Mouse (Mus musculus) cortical plate, adult 2 months (tissue): ENCODE measurements around the gene Rnaseh2a. TPM values are rescaled to one million over a fixed set of nuclear protein-coding genes. Genes with fewer than 3 reads are reported as not detected.
A peak's percentile ranks its signal among the peaks of the same experiment; 100 is the strongest.

Experiments used
- H3K27ac ChIP-seq: fragments of 200-500 bp; 2 replicates; pipeline ENCODE4 v1.5.1; 2012; ENCODE audit warnings: low read length, control low read depth, inconsistent platforms; ENCODE audit not compliant: insufficient read depth
- H3K4me1 ChIP-seq: fragments of 200-500 bp; 2 replicates; pipeline ENCODE4 v1.6.1; 2011; ENCODE audit warnings: low read length; ENCODE audit not compliant: control insufficient read depth, insufficient read depth
- H3K4me3 ChIP-seq: fragments of 200-500 bp; 2 replicates; pipeline ENCODE4 v1.5.1; 2011; ENCODE audit warnings: mild to moderate bottlenecking, low read length, control low read depth; ENCODE audit not compliant: insufficient read depth
- CTCF ChIP-seq: fragments of 200-500 bp; IDR thresholded peaks from 2 replicates; pipeline ENCODE4 v1.5.1; 2011; ENCODE audit warnings: mild to moderate bottlenecking, control low read depth, low read length; ENCODE audit not compliant: insufficient read depth; ENCODE audit errors: extremely low read depth
- POLR2A ChIP-seq: fragments of 200-500 bp; IDR thresholded peaks from 2 replicates; pipeline ENCODE4 v1.6.1; 2011; ENCODE audit warnings: mild to moderate bottlenecking, low read length, control low read depth; ENCODE audit not compliant: insufficient read depth; ENCODE audit errors: extremely low read depth
- polyA plus RNA-seq: library from polyadenylated mRNA; depleted of rRNA; stranded (reverse); fragments of >200 nt; gene quantifications from 2 replicates; pipeline ENCODE4 v1.2.3, GENCODE M21; 2012

Gene Rnaseh2a
- polyA plus RNA-seq, 1 experiment = 37.7 TPM

DNA sequence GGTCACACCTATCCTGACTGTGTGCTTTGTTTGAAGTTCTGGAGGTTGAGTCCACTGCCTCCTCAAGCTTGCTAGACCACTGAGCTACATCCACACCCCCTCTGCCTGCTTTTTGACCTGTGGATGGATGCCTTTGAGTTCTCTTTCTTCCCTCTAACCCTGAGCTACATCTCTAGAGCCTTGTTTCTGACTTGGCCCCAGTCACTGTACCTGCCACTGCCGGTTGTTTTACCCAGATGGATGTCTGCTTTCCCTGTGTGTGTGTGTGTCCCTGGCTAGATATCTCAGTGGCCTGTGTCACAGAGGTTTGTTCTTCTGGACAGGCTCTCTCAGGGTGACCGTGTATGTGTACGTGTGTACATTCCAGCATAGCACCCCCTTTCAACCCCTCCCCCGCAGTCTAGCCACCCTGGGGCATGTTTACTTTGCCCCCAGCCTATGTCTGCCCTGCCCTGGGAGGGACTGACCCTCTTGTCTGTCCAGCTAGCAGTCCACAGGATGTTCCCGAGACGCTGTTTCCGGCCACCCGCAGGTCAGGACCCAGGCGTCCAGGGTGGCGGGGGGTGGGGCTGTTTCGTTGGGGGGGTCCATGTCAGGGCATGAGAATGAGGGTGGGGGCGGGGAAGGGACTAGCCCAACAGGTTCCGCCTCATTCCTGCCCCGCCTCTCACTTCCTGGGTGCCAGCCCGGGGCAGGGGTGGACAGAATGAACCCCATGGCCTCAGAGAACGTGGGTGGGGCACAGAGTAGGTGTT is 14.9 kb upstream of the Rnaseh2a start:
- Histone ChIP-seq H3K27ac (peak overlapping the region; percentile 94), H3K4me1 (peaks cover 7% of the 10 kb centered on the region; the same call in 1 of the 2 replicates), H3K4me3 (peak overlapping the region; percentile 55; the same call in 1 of the 2 replicates)
- no peak for TF ChIP-seq CTCF
- no peak for TF ChIP-seq POLR2A

DNA sequence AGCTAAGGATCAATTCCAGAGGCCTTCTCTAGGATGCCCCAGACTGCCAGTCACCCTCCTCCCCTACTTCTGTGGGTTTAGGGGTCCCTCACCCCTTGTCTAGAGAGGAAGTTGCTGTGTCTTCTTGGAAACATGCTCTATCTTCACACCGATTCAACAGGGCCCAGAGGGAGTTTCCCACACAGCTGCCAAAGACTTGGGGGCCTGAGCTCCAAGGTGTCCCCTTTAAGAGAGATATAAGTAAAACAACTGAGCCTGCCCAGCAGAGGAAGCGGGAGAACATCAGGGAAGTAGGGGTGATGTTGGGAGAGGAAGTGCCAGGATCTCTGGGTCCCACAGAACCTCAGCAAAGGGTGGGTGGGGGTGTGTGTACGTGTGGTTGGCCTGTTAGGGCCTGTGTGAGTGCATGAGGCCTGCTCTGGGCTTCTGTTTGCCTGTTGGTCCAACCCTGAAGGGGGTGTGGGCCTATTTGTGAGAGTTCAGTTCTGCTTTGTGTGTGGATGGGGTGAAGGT is 13.0 kb upstream of the Rnaseh2a start:
- H3K4me1 ChIP-seq = peaks cover 7% of the 10 kb centered on the region; the same call in 1 of the 2 replicates
- H3K27ac ChIP-seq = no peak overlapping the region
- TF ChIP-seq CTCF = no peak
- H3K4me3 ChIP-seq = no peak overlapping the region

DNA sequence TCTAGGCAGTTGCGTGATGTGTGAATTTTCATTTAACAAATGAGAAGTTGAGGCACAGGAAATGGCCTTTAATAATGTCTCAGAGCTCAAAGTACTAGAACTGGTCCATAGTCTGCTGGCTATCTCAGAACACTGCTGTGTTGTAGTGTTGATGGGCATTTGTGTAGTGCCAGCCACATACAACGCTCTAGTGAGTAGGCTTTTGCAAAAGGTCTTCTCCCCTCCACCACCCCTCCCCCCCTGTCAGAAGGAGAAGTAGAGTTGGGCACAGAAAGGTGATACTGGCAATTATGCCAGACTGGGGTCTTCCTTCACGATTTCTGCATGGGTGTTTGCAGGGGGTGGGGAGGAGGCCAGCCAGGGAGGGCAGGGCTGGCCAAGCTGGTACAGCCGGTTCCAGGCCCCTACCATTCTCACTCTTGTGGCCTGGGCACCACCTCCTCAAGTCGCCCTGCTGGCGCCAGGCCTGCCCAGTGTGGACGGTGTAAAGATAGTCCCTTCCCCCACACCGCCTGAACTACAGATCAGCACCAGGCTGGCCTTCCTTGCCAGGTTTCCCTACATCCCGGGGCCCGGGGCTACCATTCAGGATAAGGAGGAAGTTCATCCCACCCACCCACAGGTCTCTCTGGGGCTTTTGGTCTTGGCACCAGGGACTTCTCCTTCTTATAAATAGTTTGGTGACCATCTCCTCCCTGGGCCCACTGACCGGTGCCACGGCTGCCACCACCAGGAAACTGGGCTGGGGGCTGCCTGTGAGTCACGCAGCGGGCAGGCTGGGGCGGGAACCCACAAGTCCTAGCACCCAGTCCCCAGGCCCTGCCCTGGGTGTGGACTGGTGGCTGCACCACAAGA is 12.3 kb upstream of the Rnaseh2a start:
- Histone ChIP-seq H3K4me3 (no peak overlapping the region), H3K27ac (no peak overlapping the region), H3K4me1 (peaks cover 7% of the 10 kb centered on the region; the same call in 1 of the 2 replicates)
- TF ChIP-seq CTCF = no peak
- TF ChIP-seq POLR2A = no peak

DNA sequence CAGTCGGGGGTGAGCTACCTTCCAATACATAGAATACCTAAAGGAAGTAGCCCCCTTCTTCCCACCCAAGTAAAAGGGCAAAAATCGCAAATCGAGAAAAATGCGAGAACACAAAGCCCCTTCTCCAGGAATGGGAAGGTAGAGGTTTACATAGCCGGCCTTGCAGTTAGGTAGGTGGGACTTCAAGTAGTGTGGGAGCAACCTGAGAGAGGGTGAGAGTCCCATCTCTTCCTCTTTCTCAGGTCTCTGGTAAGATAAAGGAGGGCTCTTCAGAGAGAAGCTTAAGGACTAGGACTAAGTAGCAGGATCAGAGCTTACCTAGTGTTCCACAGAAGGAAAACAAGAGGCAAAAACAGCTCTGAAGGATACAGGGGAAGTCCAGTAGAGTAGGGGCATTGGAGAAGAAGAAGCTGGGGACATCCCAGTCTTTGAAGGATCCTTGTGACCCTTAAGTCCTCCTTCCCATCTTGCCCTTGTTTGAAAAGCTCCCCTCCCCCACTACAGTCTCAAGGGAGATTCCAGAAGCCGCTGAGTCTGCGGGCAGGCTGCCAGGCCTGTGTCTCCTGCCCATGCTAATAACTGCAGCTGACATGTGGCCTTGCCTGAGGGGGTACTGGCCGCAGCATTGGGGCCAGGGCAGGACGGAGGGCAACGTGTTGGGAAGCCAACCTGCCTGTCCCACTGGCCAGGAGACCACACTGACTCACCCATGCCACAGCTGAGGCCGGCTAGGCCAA is 11.2 kb upstream of the Rnaseh2a start:
- Histone ChIP-seq H3K4me1 (peaks cover 3% of the 10 kb centered on the region; the same call in 1 of the 2 replicates), H3K4me3 (no peak overlapping the region), H3K27ac (peak overlapping the region; percentile 57)
- TF ChIP-seq POLR2A = no peak
- no peak for TF ChIP-seq CTCF

DNA sequence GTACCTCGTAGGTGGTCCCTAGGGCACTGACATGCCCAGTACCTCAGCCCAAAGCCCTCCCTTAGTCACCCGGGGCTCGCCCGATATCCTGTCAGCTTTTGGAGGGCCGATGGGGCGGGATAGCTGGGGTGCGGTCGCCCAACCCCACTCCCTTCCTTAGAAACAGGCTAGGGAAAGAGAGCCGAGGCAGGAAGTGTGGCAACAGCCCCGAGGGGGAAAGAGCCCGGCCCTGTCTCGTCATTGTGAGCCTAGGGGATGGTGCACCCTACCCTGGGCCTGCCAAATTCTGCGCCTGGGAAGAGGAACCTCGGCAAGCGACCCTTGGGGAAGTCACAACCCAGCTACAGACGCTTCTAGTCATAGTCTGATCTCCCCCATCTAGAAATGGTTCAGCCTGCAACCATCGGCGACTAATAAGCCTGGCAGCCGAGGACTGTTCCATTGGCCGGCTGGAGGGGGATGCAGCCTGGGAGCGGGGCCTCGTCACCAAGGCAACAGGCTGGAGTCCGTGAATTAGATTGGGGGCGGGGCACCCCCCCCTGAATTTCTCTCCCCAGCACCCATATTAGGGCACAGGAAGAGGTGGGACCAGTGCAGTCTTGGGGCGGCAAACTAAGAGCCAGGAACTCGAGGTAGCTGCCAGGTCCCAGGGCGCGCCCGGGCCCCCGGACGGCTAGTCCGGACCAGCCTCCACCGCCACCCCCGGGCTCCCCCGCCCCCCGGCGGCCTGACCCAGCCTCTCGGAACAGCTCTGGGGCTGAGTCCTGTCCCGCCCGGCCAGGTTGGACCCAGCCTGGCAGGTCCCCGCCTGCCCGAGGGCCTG is 10.2 kb upstream of the Rnaseh2a start:
- peak overlapping the region; percentile 8 for H3K4me3 ChIP-seq
- TF ChIP-seq CTCF = no peak
- TF ChIP-seq POLR2A = no peak
- peaks cover 1% of the 10 kb centered on the region; the same call in 1 of the 2 replicates for H3K4me1 ChIP-seq
- peak overlapping the region; percentile 86 for H3K27ac ChIP-seq

DNA sequence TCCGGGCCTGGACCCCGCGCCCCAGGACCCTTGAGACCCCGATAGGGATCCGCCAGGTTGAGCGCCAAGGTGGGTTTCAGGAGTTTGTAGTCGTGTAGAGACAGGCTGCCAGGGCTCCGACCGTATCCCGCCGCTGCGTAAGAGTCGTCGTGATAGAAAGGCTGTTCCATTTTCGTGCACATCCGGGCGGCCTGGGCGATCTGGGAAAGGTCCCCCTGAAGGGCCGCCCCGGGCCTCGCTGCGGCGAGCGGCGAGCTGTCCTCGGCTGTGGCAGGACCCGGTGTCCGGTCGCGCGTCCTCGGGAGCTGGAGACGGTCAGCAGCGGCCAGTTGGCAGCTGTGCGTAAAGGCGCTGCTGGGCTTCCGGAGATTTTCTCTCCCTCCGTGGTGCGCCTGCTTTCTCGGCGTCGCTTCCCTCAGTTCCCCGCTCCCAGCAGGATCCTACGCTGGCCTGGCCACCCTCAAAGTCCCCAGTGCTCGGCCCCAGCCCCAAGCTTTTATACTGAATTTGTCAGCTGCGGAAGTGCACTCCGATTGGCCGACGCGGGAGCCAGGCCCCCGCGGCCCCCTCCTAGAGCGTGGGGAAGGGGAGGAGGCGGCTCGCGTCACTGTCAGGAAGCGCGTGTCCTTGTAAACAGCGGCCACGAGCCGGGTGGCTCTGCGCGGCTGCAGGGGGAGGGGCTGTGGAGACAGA is 8.8 kb upstream of the Rnaseh2a start, which contains the start of gene Junb:
Gene Junb, minus strand, starts transcription at position 471 of the 693 bp plus-strand sequence.
- TF ChIP-seq POLR2A (peak; percentile 100), CTCF (no peak)
- H3K4me1 ChIP-seq = peaks cover 1% of the 10 kb centered on the region; the same call in 1 of the 2 replicates

DNA sequence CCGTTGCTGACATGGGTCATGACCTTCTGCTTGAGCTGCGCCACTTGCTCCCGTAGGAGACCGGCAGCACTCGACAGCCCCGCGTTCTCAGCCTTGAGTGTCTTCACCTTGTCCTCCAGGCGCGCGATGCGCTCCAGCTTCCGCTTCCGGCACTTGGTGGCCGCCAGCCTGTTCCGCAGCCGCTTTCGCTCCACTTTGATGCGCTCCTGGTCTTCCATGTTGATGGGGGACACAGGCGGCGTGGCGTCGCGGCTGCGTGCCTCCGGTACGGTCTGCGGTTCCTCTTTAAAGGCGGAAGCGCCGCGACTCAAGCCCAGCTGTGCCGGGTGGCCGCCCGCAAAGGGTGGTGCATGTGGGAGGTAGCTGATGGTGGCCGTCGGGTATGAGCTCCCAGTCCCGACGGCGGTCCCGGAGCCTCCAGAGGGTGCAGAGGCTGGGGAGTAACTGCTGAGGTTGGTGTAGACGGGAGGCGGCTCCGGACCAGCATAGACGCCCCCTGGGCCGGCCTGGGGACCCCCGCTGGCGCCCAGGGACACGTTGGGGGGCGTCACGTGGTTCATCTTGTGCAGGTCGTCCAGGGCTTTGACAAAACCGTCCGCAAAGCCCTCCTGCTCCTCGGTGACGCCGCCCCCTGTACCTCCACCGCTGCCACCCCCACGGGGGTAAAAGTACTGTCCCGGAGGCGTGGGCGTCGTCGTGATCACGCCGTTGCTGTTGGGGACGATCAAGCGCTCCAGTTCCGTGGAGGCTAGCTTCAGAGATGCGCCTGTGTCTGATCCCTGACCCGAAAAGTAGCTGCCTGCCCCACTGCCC is 8.1 kb upstream of the Rnaseh2a start:
- Histone ChIP-seq H3K27ac (peak overlapping the region; percentile 92), H3K4me1 (peaks cover 1% of the 10 kb centered on the region; the same call in 1 of the 2 replicates), H3K4me3 (peak overlapping the region; percentile 87)
- peak; percentile 67 for TF ChIP-seq POLR2A
- no peak for TF ChIP-seq CTCF

More for the DNA sequence above, 8.8 kb upstream of the Rnaseh2a start, which contains the start of gene Junb:
- H3K27ac ChIP-seq = peak within 1 kb of the TSS; percentile 92
- H3K4me3 ChIP-seq = peak within 1 kb of the TSS; percentile 87
